Mouse (Mus musculus) kidney, adult 2 months (tissue): ENCODE measurements around the gene Alox15.
"Not testable (repeated sequence)": the region's sequence is repeated elsewhere in the genome, so short reads cannot be mapped to it uniquely, and the experiment has no call there.

Source experiments
- CTCF ChIP-seq: fragments of 200-500 bp; conservative IDR thresholded peaks from 2 replicates; pipeline ENCODE4 v1.5.1; 2011; ENCODE audit warnings: low read depth, mild to moderate bottlenecking, control low read depth, low read length, moderate library complexity, mixed read lengths; ENCODE audit not compliant: insufficient read depth, insufficient read length
- POLR2A ChIP-seq: fragments of 200-500 bp; IDR thresholded peaks from one replicate; pipeline ENCODE4 v1.6.1; 2011; ENCODE audit warnings: low read depth, low read length, control low read depth

DNA sequence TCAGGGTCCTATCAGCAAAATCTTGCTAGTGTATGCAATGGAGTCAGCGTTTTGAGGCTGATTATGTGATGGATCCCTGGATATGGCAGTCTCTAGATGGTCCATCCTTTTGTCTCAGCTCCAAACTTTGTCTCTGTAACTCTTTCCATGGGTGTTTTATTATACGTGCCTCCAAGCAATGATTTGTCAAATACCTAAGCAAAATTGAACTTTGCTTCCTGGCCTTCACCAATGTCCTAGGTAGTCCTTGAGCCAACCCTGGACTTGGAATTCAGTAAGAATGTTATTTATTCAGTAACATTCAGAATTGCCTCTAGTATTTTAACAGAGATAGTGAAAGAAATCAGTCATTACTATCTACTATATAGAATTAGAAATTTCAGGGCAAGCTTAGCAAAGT is 16.8 kb upstream of the Alox15 start:
- not testable (repeated sequence) for TF ChIP-seq POLR2A, CTCF
